Mouse (Mus musculus) forebrain, embryonic 15.5 days (tissue): ENCODE measurements around the gene Cradd. TPM values are rescaled to one million over a fixed set of nuclear protein-coding genes. Genes with fewer than 3 reads are reported as not detected.

Experiments
- ATAC-seq: fragments of 200-750 bp; cut with Nextera tagmentation; replicated peaks from 2 replicates; pipeline ENCODE4 v1.8.0; 2017; ENCODE audit warnings: mild to moderate bottlenecking, moderate TSS enrichment, moderate library complexity
- H3K27ac ChIP-seq: fragments of 300-500 bp; sonication (generic); replicated peaks from 2 replicates; pipeline ENCODE4 v1.5.1; 2015; ENCODE audit warnings: mild to moderate bottlenecking, inconsistent platforms
- H3K27me3 ChIP-seq: fragments of 300-500 bp; sonication (generic); 2 replicates; pipeline ENCODE4 v1.6.1; 2015; ENCODE audit warnings: inconsistent platforms
- H3K36me3 ChIP-seq: fragments of 300-500 bp; sonication (generic); 2 replicates; pipeline ENCODE4 v1.6.1; 2015; ENCODE audit warnings: mild to moderate bottlenecking, inconsistent platforms
- H3K4me1 ChIP-seq: fragments of 300-500 bp; sonication (generic); 2 replicates; pipeline ENCODE4 v1.6.1; 2015; ENCODE audit warnings: inconsistent platforms
- H3K4me2 ChIP-seq: fragments of 300-500 bp; sonication (generic); replicated peaks from 2 replicates; pipeline ENCODE4 v1.6.1; 2015; ENCODE audit warnings: mild to moderate bottlenecking, inconsistent platforms
- H3K4me3 ChIP-seq: fragments of 300-500 bp; sonication (generic); 2 replicates; pipeline ENCODE4 v1.5.1; 2015; ENCODE audit warnings: mild to moderate bottlenecking, inconsistent platforms
- H3K9ac ChIP-seq: fragments of 300-500 bp; sonication (generic); replicated peaks from 2 replicates; pipeline ENCODE4 v1.6.1; 2015; ENCODE audit warnings: mild to moderate bottlenecking, inconsistent platforms
- H3K9me3 ChIP-seq: fragments of 300-500 bp; sonication (generic); 2 replicates; pipeline ENCODE4 v1.6.1; 2016; ENCODE audit warnings: inconsistent platforms
- WGBS: fragments of 180-500 bp; shearing (Covaris S2); methylation state at CpG from one replicate; pipeline ENCODE4 v1.1.7; 2015; ENCODE audit warnings: mixed read lengths; 5-methylcytosine and 5-hydroxymethylcytosine counted together
- polyA plus RNA-seq: library from polyadenylated mRNA; unstranded; fragments of >200 nt; fragmentation: Nextera tagmentation; extraction: Ambion mirVana; gene quantifications from 2 replicates; pipeline ENCODE4 v1.2.1, GENCODE M21; 2015

Cradd gene
- polyA plus RNA-seq, 1 experiment from 2014 or later: 10.1 TPM

GRCm38 (mm10) chr10:95245680-95245982, 78.3 kb downstream of the Cradd start:
- Histone ChIP-seq H3K4me3 (no peak overlapping the region), H3K9ac (no peak overlapping the region), H3K9me3 (no peaks in the 10 kb centered on the region), H3K27ac (0 out of 2 replicates have a peak overlapping the region, but pooled peaks have one; percentile 27), H3K4me1 (peaks cover 9% of the 10 kb centered on the region), H3K27me3 (no peaks in the 10 kb centered on the region), H3K4me2 (no peak overlapping the region), H3K36me3 (no peaks in the 10 kb centered on the region)
- ATAC-seq: peak; percentile 44; the same call in 1 of the 2 replicates
- WGBS: 66% methylated on average over 2 of the region's 2 CpGs

GRCm38 (mm10) chr10:95244961-95245679, 78.8 kb downstream of the Cradd start:
- Histone ChIP-seq H3K4me3 (no peak overlapping the region), H3K9me3 (no peaks in the 10 kb centered on the region), H3K9ac (no peak overlapping the region), H3K36me3 (no peaks in the 10 kb centered on the region), H3K27ac (0 out of 2 replicates have a peak overlapping the region, but pooled peaks have one; percentile 27), H3K4me2 (no peak overlapping the region), H3K4me1 (peaks cover 10% of the 10 kb centered on the region), H3K27me3 (no peaks in the 10 kb centered on the region)
- ATAC-seq: 0 out of 2 replicates have a peak, but pooled peaks have one; percentile 39
- whole genome bisulfite sequencing: 42% methylated on average over 23 of the region's 23 CpGs

GRCm38 (mm10) chr10:95239196-95240069, 84.5 kb downstream of the Cradd start:
- Histone ChIP-seq H3K27ac (peak overlapping the region; percentile 85), H3K9me3 (no peaks in the 10 kb centered on the region), H3K4me2 (0 out of 2 replicates have a peak overlapping the region, but pooled peaks have one; percentile 20), H3K36me3 (no peaks in the 10 kb centered on the region), H3K27me3 (no peaks in the 10 kb centered on the region), H3K4me1 (peaks cover 41% of the 10 kb centered on the region), H3K4me3 (no peak overlapping the region), H3K9ac (no peak overlapping the region)
- WGBS: 5% methylated on average over 13 of the region's 13 CpGs
- peak; percentile 90 for ATAC-seq

- Histone ChIP-seq H3K27ac (peak overlapping the region; percentile 85), H3K4me2 (0 out of 2 replicates have a peak overlapping the region, but pooled peaks have one; percentile 20), H3K9me3 (no peaks in the 10 kb centered on the region), H3K4me1 (peaks cover 41% of the 10 kb centered on the region), H3K4me3 (no peak overlapping the region), H3K9ac (no peak overlapping the region), H3K27me3 (no peaks in the 10 kb centered on the region), H3K36me3 (no peaks in the 10 kb centered on the region)
- no peak for ATAC-seq
- 29% methylated on average over 2 of the region's 2 CpGs for WGBS
Observed at GRCm38 (mm10) chr10:95238667-95239066, 85.3 kb downstream of the Cradd start.

GRCm38 (mm10) chr10:95236226-95236625, 87.7 kb downstream of the Cradd start:
- H3K4me1 ChIP-seq: peaks cover 51% of the 10 kb centered on the region
- 48% methylated on average over 8 of the region's 8 CpGs for WGBS
- ATAC-seq: no peak
- no peaks in the 10 kb centered on the region for H3K36me3 ChIP-seq
- no peak overlapping the region for H3K4me2 ChIP-seq
- no peaks in the 10 kb centered on the region for H3K27me3 ChIP-seq
- H3K9ac ChIP-seq: no peak overlapping the region
- H3K4me3 ChIP-seq: no peak overlapping the region
- H3K27ac ChIP-seq: no peak overlapping the region
- no peaks in the 10 kb centered on the region for H3K9me3 ChIP-seq

GRCm38 (mm10) chr10:95234661-95235060, 89.3 kb downstream of the Cradd start:
- no peaks in the 10 kb centered on the region for H3K36me3 ChIP-seq
- no peaks in the 10 kb centered on the region for H3K9me3 ChIP-seq
- WGBS: 12% methylated on average over 3 of the region's 3 CpGs
- peaks cover 46% of the 10 kb centered on the region for H3K4me1 ChIP-seq
- H3K27ac ChIP-seq: peak overlapping the region; percentile 23; the same call in 1 of the 2 replicates
- ATAC-seq: no peak
- no peak overlapping the region for H3K4me2 ChIP-seq
- no peak overlapping the region for H3K9ac ChIP-seq
- no peaks in the 10 kb centered on the region for H3K27me3 ChIP-seq
- H3K4me3 ChIP-seq: no peak overlapping the region

GRCm38 (mm10) chr10:95233044-95233443, 90.9 kb downstream of the Cradd start:
- Histone ChIP-seq H3K27ac (peak overlapping the region; percentile 34; the same call in 1 of the 2 replicates), H3K27me3 (no peaks in the 10 kb centered on the region), H3K4me1 (peaks cover 36% of the 10 kb centered on the region), H3K9me3 (no peaks in the 10 kb centered on the region), H3K9ac (no peak overlapping the region), H3K4me3 (no peak overlapping the region), H3K4me2 (no peak overlapping the region), H3K36me3 (no peaks in the 10 kb centered on the region)
- ATAC-seq: 0 out of 2 replicates have a peak, but pooled peaks have one; percentile 5
- WGBS: 77% methylated on average over 10 of the region's 10 CpGs

GRCm38 (mm10) chr10:95232554-95232953, 91.4 kb downstream of the Cradd start:
- no peak overlapping the region for H3K4me3 ChIP-seq
- ATAC-seq: no peak
- no peak overlapping the region for H3K9ac ChIP-seq
- 80% methylated on average over 3 of the region's 3 CpGs for WGBS
- H3K4me1 ChIP-seq: peaks cover 40% of the 10 kb centered on the region
- no peak overlapping the region for H3K4me2 ChIP-seq
- no peaks in the 10 kb centered on the region for H3K9me3 ChIP-seq
- no peaks in the 10 kb centered on the region for H3K27me3 ChIP-seq
- peak overlapping the region; percentile 34; the same call in 1 of the 2 replicates for H3K27ac ChIP-seq
- no peaks in the 10 kb centered on the region for H3K36me3 ChIP-seq

GRCm38 (mm10) chr10:95228192-95228591, 95.7 kb downstream of the Cradd start:
- Histone ChIP-seq H3K4me3 (no peak overlapping the region), H3K36me3 (no peaks in the 10 kb centered on the region), H3K4me1 (peaks cover 22% of the 10 kb centered on the region), H3K4me2 (no peak overlapping the region), H3K9ac (no peak overlapping the region), H3K27ac (peak overlapping the region; percentile 68), H3K27me3 (no peaks in the 10 kb centered on the region), H3K9me3 (no peaks in the 10 kb centered on the region)
- ATAC-seq: peak; percentile 68
- 50% methylated on average over 6 of the region's 6 CpGs for WGBS

GRCm38 (mm10) chr10:95227590-95227989, 96.3 kb downstream of the Cradd start:
- H3K27ac ChIP-seq: peak overlapping the region; percentile 68
- whole genome bisulfite sequencing: 18% methylated on average over 1 of the region's 1 CpGs
- H3K27me3 ChIP-seq: no peaks in the 10 kb centered on the region
- no peaks in the 10 kb centered on the region for H3K36me3 ChIP-seq
- H3K4me1 ChIP-seq: peaks cover 16% of the 10 kb centered on the region
- no peaks in the 10 kb centered on the region for H3K9me3 ChIP-seq
- H3K4me3 ChIP-seq: no peak overlapping the region
- no peak overlapping the region for H3K9ac ChIP-seq
- no peak overlapping the region for H3K4me2 ChIP-seq
- 0 out of 2 replicates have a peak, but pooled peaks have one; percentile 32 for ATAC-seq

GRCm38 (mm10) chr10:95226772-95227171, 97.2 kb downstream of the Cradd start:
- Histone ChIP-seq H3K27me3 (no peaks in the 10 kb centered on the region), H3K36me3 (no peaks in the 10 kb centered on the region), H3K9ac (no peak overlapping the region), H3K27ac (no peak overlapping the region), H3K9me3 (no peaks in the 10 kb centered on the region), H3K4me1 (peaks cover 15% of the 10 kb centered on the region), H3K4me3 (no peak overlapping the region), H3K4me2 (no peak overlapping the region)
- 70% methylated on average over 4 of the region's 4 CpGs for WGBS
- no peak for ATAC-seq

- WGBS: 95% methylated on average over 4 of the region's 4 CpGs
- Histone ChIP-seq H3K9ac (no peak overlapping the region), H3K4me3 (no peak overlapping the region), H3K9me3 (no peaks in the 10 kb centered on the region), H3K4me1 (peaks cover 15% of the 10 kb centered on the region), H3K4me2 (no peak overlapping the region), H3K27ac (no peak overlapping the region), H3K36me3 (no peaks in the 10 kb centered on the region), H3K27me3 (no peaks in the 10 kb centered on the region)
- no peak for ATAC-seq
Observed at GRCm38 (mm10) chr10:95225006-95225405, 98.9 kb downstream of the Cradd start.
